Mouse (Mus musculus) T-helper 1 cell (primary cell): ENCODE data around the gene Cacul1.

Experiments used
- in situ Hi-C: fragments of 300-600 bp; cut with MboI, MseI; formaldehyde crosslinking; loops from one replicate; pipeline ENCODE4 v1.15.1; 2025; ENCODE audit warnings: high pct_unique_total_duplicates

Gene Cacul1

GRCm38 (mm10) chr19:60580582-60581339 lies at the start of gene Cacul1:
Cacul1 (minus strand) TSS chr19:60581025.
- in situ Hi-C loops: no loop called here

- in situ Hi-C loops: no loop called here
Observed at GRCm38 (mm10) chr19:60619420-60619819, 38.6 kb upstream of the Cacul1 start.

- in situ Hi-C loops: no loop called here
Observed at GRCm38 (mm10) chr19:60617007-60617406, 36.2 kb upstream of the Cacul1 start.

GRCm38 (mm10) chr19:60615470-60616200 lies 34.8 kb upstream of the Cacul1 start:
- in situ Hi-C loops: no loop called here

- in situ Hi-C loops: no loop called here
Observed at GRCm38 (mm10) chr19:60611525-60612215, 30.8 kb upstream of the Cacul1 start.

GRCm38 (mm10) chr19:60608766-60609165 lies 27.9 kb upstream of the Cacul1 start:
- in situ Hi-C loops: no loop called here

- in situ Hi-C loops: loop anchor here (5.0 kb wide), 1 partner anchor 136 kb away; the partner anchor contains the start of gene Prlhr
Observed at GRCm38 (mm10) chr19:60603586-60603985, 22.8 kb upstream of the Cacul1 start.

GRCm38 (mm10) chr19:60602066-60602465 lies 21.2 kb upstream of the Cacul1 start:
- in situ Hi-C loops: loop anchor here (5.0 kb wide), 1 partner anchor 135 kb away; the partner anchor contains the start of gene Prlhr

- in situ Hi-C loops: no loop called here
Observed at GRCm38 (mm10) chr19:60598025-60598697, 17.3 kb upstream of the Cacul1 start.

GRCm38 (mm10) chr19:60589646-60590045 lies 8.8 kb upstream of the Cacul1 start:
- in situ Hi-C loops: no loop called here

- in situ Hi-C loops: no loop called here
Observed at GRCm38 (mm10) chr19:60586652-60587051, 5.8 kb upstream of the Cacul1 start.

GRCm38 (mm10) chr19:60583201-60583600 lies 2.4 kb upstream of the Cacul1 start:
- in situ Hi-C loops: no loop called here

- in situ Hi-C loops: no loop called here
Observed at GRCm38 (mm10) chr19:60581377-60582290, 809 bp upstream of the Cacul1 start.

GRCm38 (mm10) chr19:60579771-60580581 lies 849 bp downstream of the Cacul1 start:
- in situ Hi-C loops: no loop called here

GRCm38 (mm10) chr19:60576741-60577140 lies 4.1 kb downstream of the Cacul1 start:
- in situ Hi-C loops: no loop called here

GRCm38 (mm10) chr19:60560497-60560896 lies 20.3 kb downstream of the Cacul1 start:
- in situ Hi-C loops: no loop called here

- in situ Hi-C loops: no loop called here
Observed at GRCm38 (mm10) chr19:60554866-60555438, 25.9 kb downstream of the Cacul1 start.

GRCm38 (mm10) chr19:60553501-60553900 lies 27.3 kb downstream of the Cacul1 start:
- in situ Hi-C loops: no loop called here

GRCm38 (mm10) chr19:60543302-60543701 lies 37.5 kb downstream of the Cacul1 start:
- in situ Hi-C loops: no loop called here
